Comparison of ENCODE assay signal across 9 mouse cellular contexts in genomic region chr4:43443511-43443910, GRCm38 (mm10). TPM values are rescaled to one million over a fixed set of nuclear protein-coding genes. Genes with fewer than 3 reads are reported as not detected.
A peak's percentile ranks its signal among the peaks of the same experiment; 100 is the strongest.
DNase-seq lines count a peak whose midpoint lies in the region; ATAC-seq and TF ChIP-seq lines count a peak whose summit lies in the region.
"Had no signal": no experiment of that assay in that cellular context is flagged by ENCODE, and none has a peak within 500 bp of the region (broad histone marks: within the 10 kb centered on the region; RNA-seq: fewer than 3 reads in every experiment).

No protein-coding gene starts in this region.

- in situ Hi-C loops in ES-E14 (cut with MboI; ENCODE audit: low sequenced_read_pairs in 2 of 2, unreplicated experiment in 2 of 2): no loop called here

- intact Hi-C loops in heart, postnatal 25 days (cut with DNase I): loop anchor here (5.0 kb wide), 1 partner anchor 114 kb away; no protein-coding TSS in a partner anchor

- ATAC-seq in heart, embryonic 11.5 days (replicated peaks; ENCODE audit: insufficient number of reproducible peaks, low FRiP score, low TSS enrichment): peak; percentile 8; the same call in 1 of the 2 replicates
- ATAC-seq in embryonic facial prominence, embryonic 12.5 days (ENCODE audit: insufficient number of reproducible peaks, insufficient read depth, low FRiP score, low TSS enrichment): no peak; the same call in 1 of the 2 replicates
- peak; percentile 11 for ATAC-seq in intestine, embryonic 14.5 days (replicated peaks; ENCODE audit: low FRiP score, low TSS enrichment, low read depth)
- ATAC-seq in midbrain, embryonic 12.5 days (ENCODE audit: low FRiP score, low read depth): 0 out of 2 replicates have a peak, but pooled peaks have one; percentile 4

- DNase-seq in heart, postnatal 25 days (ENCODE audit: low spot score): no peak
- no peak for DNase-seq in ES-E14 (ENCODE audit: low read depth, low spot score)
- peak; percentile 76 for DNase-seq in intestine, embryonic 14.5 days (ENCODE audit: low spot score)
- peak; percentile 28 for DNase-seq in yolk sac, embryonic 10.5 days (ENCODE audit: low spot score)
- no peak for DNase-seq in left cerebral cortex, adult 11 months (ENCODE audit: low spot score)

- H3K4me3 ChIP-seq in heart, embryonic 11.5 days (ENCODE audit: low read depth, low read length): peak overlapping the region; percentile 96
- H3K4me3 ChIP-seq in ES-E14 (ENCODE audit: insufficient read depth in 1 of 2, low read depth in 1 of 2, low read length in 2 of 2, poor library complexity in 1 of 2, severe bottlenecking in 1 of 2): peak overlapping the region; percentile 69 to 79
- peak overlapping the region; percentile 96 for H3K4me3 ChIP-seq in embryonic facial prominence, embryonic 12.5 days
- peak overlapping the region; percentile 85 for H3K4me3 ChIP-seq in intestine, embryonic 14.5 days (ENCODE audit: low read depth, low read length)
- peak overlapping the region; percentile 96 for H3K4me3 ChIP-seq in midbrain, embryonic 12.5 days

- H3K27ac ChIP-seq in heart, embryonic 11.5 days (ENCODE audit: low read depth, low read length): peak overlapping the region; percentile 94
- H3K27ac ChIP-seq in ES-E14 (ENCODE audit: insufficient read depth, low read depth, low read length, poor library complexity, severe bottlenecking): no peak overlapping the region
- peak overlapping the region; percentile 91 for H3K27ac ChIP-seq in embryonic facial prominence, embryonic 12.5 days
- peak overlapping the region; percentile 87 for H3K27ac ChIP-seq in intestine, embryonic 14.5 days (ENCODE audit: low read depth)
- H3K27ac ChIP-seq in midbrain, embryonic 12.5 days (replicated peaks): peak overlapping the region; percentile 96

- peak overlapping the region; percentile 98 for H3K4me2 ChIP-seq in heart, embryonic 11.5 days
- peak overlapping the region; percentile 90 for H3K4me2 ChIP-seq in embryonic facial prominence, embryonic 12.5 days (replicated peaks)
- peak overlapping the region; percentile 90 for H3K4me2 ChIP-seq in intestine, embryonic 14.5 days (ENCODE audit: low read length)
- peak overlapping the region; percentile 92 for H3K4me2 ChIP-seq in midbrain, embryonic 12.5 days (replicated peaks)

- no peaks in the 10 kb centered on the region for H3K9me3 ChIP-seq in heart, embryonic 11.5 days (replicated peaks; ENCODE audit: control insufficient read depth, low read length)
- no peaks in the 10 kb centered on the region for H3K9me3 ChIP-seq in ES-E14 (ENCODE audit: control insufficient read depth, insufficient read depth, low read depth, low read length)
- no peaks in the 10 kb centered on the region for H3K9me3 ChIP-seq in embryonic facial prominence, embryonic 12.5 days
- H3K9me3 ChIP-seq in intestine, embryonic 14.5 days (ENCODE audit: control insufficient read depth, low read length): no peaks in the 10 kb centered on the region
- no peaks in the 10 kb centered on the region for H3K9me3 ChIP-seq in midbrain, embryonic 12.5 days

- H3K36me3 ChIP-seq in heart, embryonic 11.5 days (ENCODE audit: control insufficient read depth, insufficient read depth, low read length): peaks cover 16% of the 10 kb centered on the region
- peaks cover 13% of the 10 kb centered on the region; the same call in 1 of the 2 replicates for H3K36me3 ChIP-seq in ES-E14 (ENCODE audit: control insufficient read depth, insufficient read depth, low read length, poor library complexity, severe bottlenecking)
- peaks cover 35% of the 10 kb centered on the region for H3K36me3 ChIP-seq in embryonic facial prominence, embryonic 12.5 days
- H3K36me3 ChIP-seq in intestine, embryonic 14.5 days (ENCODE audit: control insufficient read depth, insufficient read depth, low read length): peaks cover 38% of the 10 kb centered on the region
- H3K36me3 ChIP-seq in midbrain, embryonic 12.5 days: peaks cover 37% of the 10 kb centered on the region

- 3% methylated on average over 28 of the region's 28 CpGs for WGBS in heart, embryonic 11.5 days (ENCODE audit: insufficient replicate concordance)
- 1% methylated on average over 28 of the region's 28 CpGs for WGBS in embryonic facial prominence, embryonic 12.5 days
- WGBS in intestine, embryonic 14.5 days: under 1% methylated on average over 28 of the region's 28 CpGs
- under 1% methylated on average over 28 of the region's 28 CpGs for WGBS in midbrain, embryonic 12.5 days

- H3K4me1 ChIP-seq in heart, embryonic 11.5 days (ENCODE audit: control insufficient read depth, insufficient read depth, low read length): peaks cover 10% of the 10 kb centered on the region
- peaks cover 0 to 3% of the 10 kb centered on the region in 2 experiments; a peak in 1 of 4 replicates for H3K4me1 ChIP-seq in ES-E14 (ENCODE audit: control insufficient read depth in 2 of 2, insufficient read depth in 2 of 2, low read length in 2 of 2, poor library complexity in 1 of 2)
- peaks cover 10% of the 10 kb centered on the region for H3K4me1 ChIP-seq in embryonic facial prominence, embryonic 12.5 days
- H3K4me1 ChIP-seq in intestine, embryonic 14.5 days (replicated peaks; ENCODE audit: control insufficient read depth, insufficient read depth, low read length): peaks cover 13% of the 10 kb centered on the region
- H3K4me1 ChIP-seq in midbrain, embryonic 12.5 days: peaks cover 13% of the 10 kb centered on the region

- no peaks in the 10 kb centered on the region for H3K27me3 ChIP-seq in heart, embryonic 11.5 days (ENCODE audit: control insufficient read depth, insufficient read depth, low read length)
- no peaks in the 10 kb centered on the region for H3K27me3 ChIP-seq in embryonic facial prominence, embryonic 12.5 days
- no peaks in the 10 kb centered on the region for H3K27me3 ChIP-seq in intestine, embryonic 14.5 days (replicated peaks; ENCODE audit: control insufficient read depth, insufficient read depth, low read length)
- H3K27me3 ChIP-seq in midbrain, embryonic 12.5 days: 0 out of 2 replicates have a peak, but pooled peaks cover 3% of the 10 kb centered on the region

- H3K9ac ChIP-seq in heart, embryonic 11.5 days (ENCODE audit: low read depth, low read length): peak overlapping the region; percentile 96
- H3K9ac ChIP-seq in ES-E14 (ENCODE audit: insufficient read depth, low read depth, low read length, poor library complexity, severe bottlenecking): peak overlapping the region; percentile 83
- H3K9ac ChIP-seq in embryonic facial prominence, embryonic 12.5 days: peak overlapping the region; percentile 99
- H3K9ac ChIP-seq in intestine, embryonic 14.5 days (ENCODE audit: low read length): peak overlapping the region; percentile 96
- peak overlapping the region; percentile 100 for H3K9ac ChIP-seq in midbrain, embryonic 12.5 days (replicated peaks)

TF ChIP-seq in ES-E14, 5 proteins besides CTCF, POLR2A, EP300 and RAD21:
- TF ChIP-seq CHD2 (IDR thresholded peaks at IDR 0.05; ENCODE audit: low read depth, low read length) (no peak), ZC3H11A (IDR thresholded peaks at IDR 0.05; ENCODE audit: borderline replicate concordance, low read depth, low read length) (no peak), ZNF384 (IDR thresholded peaks at IDR 0.05; ENCODE audit: low read depth, low read length) (no peak), HCFC1 (IDR thresholded peaks at IDR 0.05; ENCODE audit: borderline replicate concordance, insufficient read depth, low read length) (no peak), MAFK (IDR thresholded peaks at IDR 0.05; ENCODE audit: insufficient read depth, low read depth, low read length) (no peak)
TF ChIP-seq in ES-E14: peak in this region for 0.

RNA-seq across cellular contexts. Expression of gene Tesk1, which starts 1.8 kb away (rescaled TPM):
- polyA plus RNA-seq in heart, embryonic 11.5 days (2014; fragmentation: Nextera tagmentation; extraction: Ambion mirVana): 5.0 and 6.1 TPM in 2 replicates
- 10 to 100 TPM; 33.1 to 34.4 TPM for total RNA-seq in heart, postnatal 25 days (2021)
- total RNA-seq in ES-E14 (2012; rRNA removed): 11.0 and 12.4 TPM in 2 replicates
- polyA plus RNA-seq in embryonic facial prominence, embryonic 12.5 days (2016; fragmentation: Nextera tagmentation; extraction: Ambion mirVana): 15.4 and 16.5 TPM in 2 replicates
- 8.6 and 9.5 TPM in 2 replicates for polyA plus RNA-seq in intestine, embryonic 14.5 days (2014; fragmentation: Nextera tagmentation; extraction: Ambion mirVana)
- polyA plus RNA-seq in midbrain, embryonic 12.5 days (2016; fragmentation: Nextera tagmentation; extraction: Ambion mirVana): 12.7 and 15.0 TPM in 2 replicates

RNA-seq across cellular contexts. Expression of gene Cd72, which starts 10.9 kb away (rescaled TPM):
- polyA plus RNA-seq in heart, embryonic 11.5 days (2014; fragmentation: Nextera tagmentation; extraction: Ambion mirVana): 1.8 and 3.3 TPM in 2 replicates
- total RNA-seq in heart, postnatal 25 days (2021): under 1 TPM; 0.81 to 0.87 TPM
- total RNA-seq in ES-E14 (2012; rRNA removed): 0.40 and 0.58 TPM in 2 replicates
- 3.5 and 3.7 TPM in 2 replicates for polyA plus RNA-seq in embryonic facial prominence, embryonic 12.5 days (2016; fragmentation: Nextera tagmentation; extraction: Ambion mirVana)
- polyA plus RNA-seq in intestine, embryonic 14.5 days (2014; fragmentation: Nextera tagmentation; extraction: Ambion mirVana): 4.2 and 4.8 TPM in 2 replicates
- polyA plus RNA-seq in midbrain, embryonic 12.5 days (2016; fragmentation: Nextera tagmentation; extraction: Ambion mirVana): 2.0 and 2.9 TPM in 2 replicates

RNA-seq across cellular contexts. Expression of gene Fam166b, which starts 14.6 kb away (rescaled TPM):
- polyA plus RNA-seq in heart, embryonic 11.5 days (2014; fragmentation: Nextera tagmentation; extraction: Ambion mirVana): 0.23 TPM in 1 of 2 replicates, not detected in the other
- total RNA-seq in heart, postnatal 25 days (2021): not detected
- 0.27 and 0.37 TPM in 2 replicates for total RNA-seq in ES-E14 (2012; rRNA removed)
- polyA plus RNA-seq in embryonic facial prominence, embryonic 12.5 days (2016; fragmentation: Nextera tagmentation; extraction: Ambion mirVana): 0.27 TPM in 1 of 2 replicates, not detected in the other
- polyA plus RNA-seq in intestine, embryonic 14.5 days (2014; fragmentation: Nextera tagmentation; extraction: Ambion mirVana): 0.18 TPM in 1 of 2 replicates, not detected in the other
- polyA plus RNA-seq in midbrain, embryonic 12.5 days (2016; fragmentation: Nextera tagmentation; extraction: Ambion mirVana): 0.28 and 0.38 TPM in 2 replicates
- total RNA-seq: common myeloid progenitor, adult 5-6 weeks had no signal

RNA-seq across cellular contexts. Expression of gene Sit1, which starts 40.0 kb away (rescaled TPM):
- not detected in 2 replicates for polyA plus RNA-seq in heart, embryonic 11.5 days (2014; fragmentation: Nextera tagmentation; extraction: Ambion mirVana)
- total RNA-seq in heart, postnatal 25 days (2021): not detected
- total RNA-seq in ES-E14 (2012; rRNA removed): 0.31 TPM in 1 of 2 replicates, not detected in the other
- not detected in 2 replicates for polyA plus RNA-seq in embryonic facial prominence, embryonic 12.5 days (2016; fragmentation: Nextera tagmentation; extraction: Ambion mirVana)
- not detected in 2 replicates for polyA plus RNA-seq in intestine, embryonic 14.5 days (2014; fragmentation: Nextera tagmentation; extraction: Ambion mirVana)
- not detected in 2 replicates for polyA plus RNA-seq in midbrain, embryonic 12.5 days (2016; fragmentation: Nextera tagmentation; extraction: Ambion mirVana)
- total RNA-seq: common myeloid progenitor, adult 5-6 weeks had no signal

RNA-seq across cellular contexts. Expression of gene Ccdc107, which starts 49.2 kb away (rescaled TPM):
- 73.6 and 75.8 TPM in 2 replicates for polyA plus RNA-seq in heart, embryonic 11.5 days (2014; fragmentation: Nextera tagmentation; extraction: Ambion mirVana)
- total RNA-seq in heart, postnatal 25 days (2021): 10 to 100 TPM; 26.6 to 31.8 TPM
- total RNA-seq in ES-E14 (2012; rRNA removed): 59.1 and 84.9 TPM in 2 replicates
- polyA plus RNA-seq in embryonic facial prominence, embryonic 12.5 days (2016; fragmentation: Nextera tagmentation; extraction: Ambion mirVana): 57.4 and 62.3 TPM in 2 replicates
- 109 and 128 TPM in 2 replicates for polyA plus RNA-seq in intestine, embryonic 14.5 days (2014; fragmentation: Nextera tagmentation; extraction: Ambion mirVana)
- 45.0 and 47.9 TPM in 2 replicates for polyA plus RNA-seq in midbrain, embryonic 12.5 days (2016; fragmentation: Nextera tagmentation; extraction: Ambion mirVana)

Comparison
In these comparisons a context has a peak if more than half of its experiments do, and no peak if none do; other contexts are left out.
1. DNase-seq: peak in intestine, embryonic 14.5 days (single experiment) and yolk sac, embryonic 10.5 days (single experiment); none in heart, postnatal 25 days (single experiment), ES-E14 (single experiment) and left cerebral cortex, adult 11 months (single experiment).
2. Peak in every context shown above with its lines, with median percentiles within 50 percentile points of each other: H3K4me2 ChIP-seq, H3K4me3 ChIP-seq and H3K9ac ChIP-seq.